Mouse (Mus musculus) midbrain, embryonic 16.5 days (tissue): ENCODE measurements around the gene Wipf1. TPM values are rescaled to one million over a fixed set of nuclear protein-coding genes. Genes with fewer than 3 reads are reported as not detected.

ENCODE experiments used
- ATAC-seq: fragments of 200-750 bp; cut with Nextera tagmentation; 2 replicates; pipeline ENCODE4 v1.8.0; 2017; ENCODE audit warnings: moderate TSS enrichment
- H3K27ac ChIP-seq: fragments of 300-500 bp; sonication (generic); 2 replicates; pipeline ENCODE4 v1.5.1; 2014; ENCODE audit warnings: mild to moderate bottlenecking, low read length, mixed read lengths
- H3K27me3 ChIP-seq: fragments of 300-500 bp; sonication (generic); 2 replicates; pipeline ENCODE4 v1.6.1; 2014; ENCODE audit warnings: low read depth, low read length, mixed read lengths; ENCODE audit not compliant: control insufficient read depth, insufficient read depth
- H3K36me3 ChIP-seq: fragments of 300-500 bp; sonication (generic); 2 replicates; pipeline ENCODE4 v1.6.1; 2014; ENCODE audit warnings: mild to moderate bottlenecking, low read length, moderate library complexity, mixed read lengths; ENCODE audit not compliant: control insufficient read depth, insufficient read depth
- H3K4me1 ChIP-seq: fragments of 300-500 bp; sonication (generic); 2 replicates; pipeline ENCODE4 v1.6.1; 2014; ENCODE audit warnings: mild to moderate bottlenecking, low read length, mixed read lengths; ENCODE audit not compliant: control insufficient read depth, insufficient read depth
- H3K4me2 ChIP-seq: fragments of 300-500 bp; sonication (generic); 2 replicates; pipeline ENCODE4 v1.6.1; 2014; ENCODE audit warnings: mild to moderate bottlenecking, low read length, mixed read lengths
- H3K4me3 ChIP-seq: fragments of 300-500 bp; sonication (generic); 2 replicates; pipeline ENCODE4 v1.5.1; 2014; ENCODE audit warnings: low read depth, mild to moderate bottlenecking, low read length, moderate library complexity, mixed read lengths
- H3K9ac ChIP-seq: fragments of 300-500 bp; sonication (generic); 2 replicates; pipeline ENCODE4 v1.6.1; 2014; ENCODE audit warnings: low read depth, low read length, mixed read lengths
- H3K9me3 ChIP-seq: fragments of 300-500 bp; sonication (generic); replicated peaks from 2 replicates; pipeline ENCODE4 v1.6.1; 2014; ENCODE audit warnings: mild to moderate bottlenecking, low read length, mixed read lengths; ENCODE audit not compliant: control insufficient read depth, poor library complexity, severe bottlenecking
- WGBS: fragments of 180-500 bp; shearing (Covaris S2); extraction: QIAGEN DNeasy Blood & Tissue Kit; methylation state at CpG from one replicate; pipeline ENCODE4 v1.1.7; 2014; 5-methylcytosine and 5-hydroxymethylcytosine counted together
- polyA plus RNA-seq: library from polyadenylated mRNA; unstranded; fragments of >200 nt; fragmentation: Nextera tagmentation; extraction: Ambion mirVana; gene quantifications from 2 replicates; pipeline ENCODE4 v1.2.1, GENCODE M21; 2015

Gene Wipf1
- polyA plus RNA-seq, 1 experiment from 2014 or later: 2.1 TPM

GRCm38 (mm10) chr2:73472130-73472529 is 57.4 kb downstream of the Wipf1 start:
- no peaks in the 10 kb centered on the region for H3K36me3 ChIP-seq
- H3K27ac ChIP-seq: no peak overlapping the region
- no peak overlapping the region for H3K4me2 ChIP-seq
- no peak overlapping the region for H3K4me3 ChIP-seq
- ATAC-seq: no peak
- no peaks in the 10 kb centered on the region for H3K9me3 ChIP-seq
- no peaks in the 10 kb centered on the region for H3K4me1 ChIP-seq
- H3K27me3 ChIP-seq: no peaks in the 10 kb centered on the region
- 97% methylated on average over 2 of the region's 2 CpGs for WGBS
- H3K9ac ChIP-seq: no peak overlapping the region

GRCm38 (mm10) chr2:73470146-73470630 is 59.3 kb downstream of the Wipf1 start:
- no peaks in the 10 kb centered on the region for H3K4me1 ChIP-seq
- no peaks in the 10 kb centered on the region for H3K36me3 ChIP-seq
- no peak overlapping the region for H3K4me3 ChIP-seq
- WGBS: 87% methylated on average over 10 of the region's 10 CpGs
- no peak overlapping the region for H3K27ac ChIP-seq
- no peak for ATAC-seq
- no peaks in the 10 kb centered on the region for H3K9me3 ChIP-seq
- H3K4me2 ChIP-seq: no peak overlapping the region
- no peaks in the 10 kb centered on the region for H3K27me3 ChIP-seq
- H3K9ac ChIP-seq: no peak overlapping the region

GRCm38 (mm10) chr2:73469552-73469951 is 60.0 kb downstream of the Wipf1 start:
- H3K9me3 ChIP-seq: no peaks in the 10 kb centered on the region
- H3K4me2 ChIP-seq: no peak overlapping the region
- no peak overlapping the region for H3K9ac ChIP-seq
- WGBS: 87% methylated on average over 6 of the region's 6 CpGs
- H3K4me3 ChIP-seq: no peak overlapping the region
- H3K36me3 ChIP-seq: no peaks in the 10 kb centered on the region
- no peak for ATAC-seq
- no peak overlapping the region for H3K27ac ChIP-seq
- no peaks in the 10 kb centered on the region for H3K4me1 ChIP-seq
- no peaks in the 10 kb centered on the region for H3K27me3 ChIP-seq

GRCm38 (mm10) chr2:73468993-73469392 is 60.5 kb downstream of the Wipf1 start:
- Histone ChIP-seq H3K4me3 (no peak overlapping the region), H3K4me1 (no peaks in the 10 kb centered on the region), H3K36me3 (no peaks in the 10 kb centered on the region), H3K4me2 (no peak overlapping the region), H3K27me3 (no peaks in the 10 kb centered on the region), H3K9me3 (no peaks in the 10 kb centered on the region), H3K27ac (no peak overlapping the region), H3K9ac (no peak overlapping the region)
- WGBS: 95% methylated on average over 5 of the region's 5 CpGs
- no peak for ATAC-seq

- Histone ChIP-seq H3K4me1 (no peaks in the 10 kb centered on the region), H3K36me3 (no peaks in the 10 kb centered on the region), H3K27ac (no peak overlapping the region), H3K9ac (no peak overlapping the region), H3K27me3 (no peaks in the 10 kb centered on the region), H3K9me3 (no peaks in the 10 kb centered on the region), H3K4me2 (no peak overlapping the region), H3K4me3 (no peak overlapping the region)
- 84% methylated on average over 7 of the region's 7 CpGs for WGBS
- no peak for ATAC-seq
These were observed 62.3 kb downstream of the Wipf1 start for GRCm38 (mm10) chr2:73467071-73467851.

- Histone ChIP-seq H3K4me2 (no peak overlapping the region), H3K27ac (no peak overlapping the region), H3K4me1 (no peaks in the 10 kb centered on the region), H3K9ac (no peak overlapping the region), H3K4me3 (no peak overlapping the region), H3K36me3 (no peaks in the 10 kb centered on the region), H3K27me3 (no peaks in the 10 kb centered on the region), H3K9me3 (no peaks in the 10 kb centered on the region)
- no peak for ATAC-seq
- WGBS: 96% methylated on average over 10 of the region's 10 CpGs
These were observed 63.1 kb downstream of the Wipf1 start for GRCm38 (mm10) chr2:73466481-73466880.

- Histone ChIP-seq H3K4me3 (no peak overlapping the region), H3K36me3 (no peaks in the 10 kb centered on the region), H3K9me3 (no peaks in the 10 kb centered on the region), H3K9ac (no peak overlapping the region), H3K4me1 (no peaks in the 10 kb centered on the region), H3K27me3 (no peaks in the 10 kb centered on the region), H3K27ac (no peak overlapping the region), H3K4me2 (no peak overlapping the region)
- WGBS: 71% methylated on average over 7 of the region's 7 CpGs
- no peak for ATAC-seq
These were observed 65.9 kb downstream of the Wipf1 start for GRCm38 (mm10) chr2:73463431-73464194.

GRCm38 (mm10) chr2:73462757-73463339 is 66.7 kb downstream of the Wipf1 start:
- H3K27me3 ChIP-seq: no peaks in the 10 kb centered on the region
- no peaks in the 10 kb centered on the region for H3K36me3 ChIP-seq
- H3K9me3 ChIP-seq: no peaks in the 10 kb centered on the region
- H3K4me1 ChIP-seq: no peaks in the 10 kb centered on the region
- H3K4me3 ChIP-seq: no peak overlapping the region
- no peak overlapping the region for H3K27ac ChIP-seq
- no peak for ATAC-seq
- WGBS: 95% methylated on average over 12 of the region's 12 CpGs
- H3K4me2 ChIP-seq: no peak overlapping the region
- no peak overlapping the region for H3K9ac ChIP-seq

GRCm38 (mm10) chr2:73462265-73462664 is 67.3 kb downstream of the Wipf1 start:
- H3K4me3 ChIP-seq: no peak overlapping the region
- H3K36me3 ChIP-seq: no peaks in the 10 kb centered on the region
- no peaks in the 10 kb centered on the region for H3K9me3 ChIP-seq
- no peaks in the 10 kb centered on the region for H3K4me1 ChIP-seq
- no peak overlapping the region for H3K9ac ChIP-seq
- 88% methylated on average over 2 of the region's 2 CpGs for WGBS
- H3K27ac ChIP-seq: no peak overlapping the region
- ATAC-seq: no peak
- no peaks in the 10 kb centered on the region for H3K27me3 ChIP-seq
- H3K4me2 ChIP-seq: no peak overlapping the region
